Mouse (Mus musculus): ENCODE results near the gene Anxa3. TPM values are rescaled to one million over a fixed set of nuclear protein-coding genes. Genes with fewer than 3 reads are reported as not detected.

Gene Anxa3
- polyA plus RNA-seq, 1 experiment: 19.7 TPM

DNA sequence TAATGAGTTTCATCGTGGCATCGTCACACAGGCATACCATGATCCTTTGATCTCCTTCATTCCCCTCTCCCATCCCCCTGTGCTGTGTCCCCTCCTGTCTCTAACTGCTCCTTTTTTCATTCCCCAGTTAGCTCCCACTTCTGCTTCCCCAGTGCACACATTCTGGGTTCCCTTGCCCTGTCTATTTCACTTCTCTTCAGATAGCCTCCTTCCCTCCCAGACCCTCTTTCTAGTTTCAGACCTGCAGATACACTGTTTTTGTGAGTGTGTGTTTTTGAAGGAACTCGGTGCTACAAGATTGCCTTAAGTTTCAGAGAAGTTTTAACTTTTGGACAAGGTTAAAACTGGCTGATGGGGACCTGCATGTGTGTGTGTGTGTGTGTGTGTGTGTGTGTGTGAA is 88.5 kb downstream of the Anxa3 start:
- DNase-seq (ENCODE audit: low read depth): no peak
- TF ChIP-seq CTCF (IDR thresholded peaks at IDR 0.05; ENCODE audit: borderline replicate concordance, extremely low read depth, insufficient read depth, insufficient read length) (no peak), POLR2A (IDR thresholded peaks at IDR 0.05; ENCODE audit: borderline replicate concordance, extremely low read depth, insufficient read depth, insufficient read length, poor library complexity, severe bottlenecking) (no peak)

DNA sequence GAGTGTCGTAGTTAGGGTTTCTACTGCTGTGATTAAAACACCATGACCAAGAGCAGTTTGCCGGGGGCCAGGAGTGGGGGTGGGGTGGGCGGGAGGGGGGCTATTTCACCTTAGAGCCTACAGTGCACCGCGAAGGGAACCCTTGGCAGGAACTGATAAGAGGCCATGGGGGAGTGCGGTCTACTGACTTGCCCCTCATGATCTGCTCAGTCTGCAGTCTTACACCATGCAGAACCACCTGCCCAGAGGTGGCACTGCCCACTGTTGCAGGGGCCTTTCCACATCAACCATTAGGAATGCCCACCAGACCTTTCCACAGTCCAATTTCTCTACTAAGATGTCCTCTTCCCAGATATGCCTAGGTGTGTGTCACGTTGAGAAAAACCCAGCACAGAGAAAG is 92.1 kb downstream of the Anxa3 start:
- TF ChIP-seq CTCF (IDR thresholded peaks at IDR 0.05; ENCODE audit: borderline replicate concordance, extremely low read depth, insufficient read depth, insufficient read length) (no peak), POLR2A (IDR thresholded peaks at IDR 0.05; ENCODE audit: borderline replicate concordance, extremely low read depth, insufficient read depth, insufficient read length, poor library complexity, severe bottlenecking) (no peak)
- DNase-seq (ENCODE audit: low read depth): no peak

DNA sequence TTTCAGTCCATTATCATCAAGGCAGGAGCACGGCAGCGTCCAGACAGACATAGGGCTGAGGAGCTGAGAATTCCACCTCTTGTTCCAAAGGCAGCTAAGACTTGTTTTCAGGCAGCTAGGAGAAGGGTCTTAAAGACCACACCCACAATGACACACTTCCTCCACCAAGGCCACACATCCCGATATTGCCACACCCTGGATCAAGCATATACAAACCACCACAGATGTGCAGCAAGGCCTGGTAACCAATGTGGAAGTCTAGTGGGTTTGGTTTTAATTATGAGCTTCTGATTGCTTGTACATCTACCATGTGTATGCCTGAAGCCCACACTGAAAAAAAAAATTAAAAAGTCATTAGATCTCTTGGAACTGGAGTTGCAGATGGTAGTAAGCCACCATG is 95.3 kb downstream of the Anxa3 start:
- no peak for TF ChIP-seq CTCF (IDR thresholded peaks at IDR 0.05; ENCODE audit: borderline replicate concordance, extremely low read depth, insufficient read depth, insufficient read length)
- no peak for TF ChIP-seq POLR2A (IDR thresholded peaks at IDR 0.05; ENCODE audit: borderline replicate concordance, extremely low read depth, insufficient read depth, insufficient read length, poor library complexity, severe bottlenecking)

DNA sequence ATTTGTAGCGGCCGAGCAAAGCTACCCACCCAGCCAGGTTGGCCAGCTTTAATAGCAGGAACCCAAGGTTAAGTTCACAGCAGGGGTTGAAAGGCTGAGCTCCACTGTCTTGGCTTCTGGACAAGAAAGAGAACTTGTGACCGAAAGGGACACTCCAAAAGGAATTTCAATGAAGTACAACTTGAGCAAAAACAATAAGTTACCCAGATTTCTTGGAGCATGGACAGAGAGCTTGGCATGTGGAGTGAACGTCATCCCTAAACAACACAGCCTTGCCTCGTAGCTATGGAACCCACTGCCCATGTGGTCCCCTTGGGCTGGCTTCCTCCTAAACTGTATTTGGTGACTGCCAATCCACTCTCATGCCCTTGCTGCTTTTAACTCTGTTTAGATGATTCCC is 97.2 kb downstream of the Anxa3 start:
- DNase-seq (ENCODE audit: low read depth): peak; percentile 51
- TF ChIP-seq POLR2A (IDR thresholded peaks at IDR 0.05; ENCODE audit: borderline replicate concordance, extremely low read depth, insufficient read depth, insufficient read length, poor library complexity, severe bottlenecking) (no peak), CTCF (IDR thresholded peaks at IDR 0.05; ENCODE audit: borderline replicate concordance, extremely low read depth, insufficient read depth, insufficient read length) (no peak)

More for the DNA sequence above, 95.3 kb downstream of the Anxa3 start:
- no peak for DNase-seq (ENCODE audit: low read depth)

Other genes with a start within 250 kb of the Anxa3 start
- 8.7 and 12.8 TPM in 2 replicates for gene Bmp2k, start 204.3 kb downstream of the Anxa3 start, polyA plus RNA-seq (2012; rRNA removed)

Measured in brain, embryonic 14.5 days (tissue).